Mouse (Mus musculus): Measurements from ENCODE around the gene Hist1h2bk. TPM values are rescaled to one million over a fixed set of nuclear protein-coding genes. Genes with fewer than 3 reads are reported as not detected.

Gene Hist1h2bk
- total RNA-seq (2023), result 29.9 TPM

GRCm38 (mm10) chr13:22035267-22036148 is at the start of gene Hist1h2bk, which contains the start of gene Hist1h2ah:
Hist1h2bk (plus strand) TSS chr13:22035870.
Hist1h2ah (minus strand) TSS chr13:22035568.

GRCm38 (mm10) chr13:22009642-22010041 is 26.0 kb upstream of the Hist1h2bk start, which contains the start of gene Prss16:
Prss16 (minus strand) TSS chr13:22009742.

GRCm38 (mm10) chr13:22041142-22041536 is 5.5 kb downstream of the Hist1h2bk start, which contains the start of gene Hist1h4i:
Hist1h4i (minus strand) TSS chr13:22041362.

DNA sequence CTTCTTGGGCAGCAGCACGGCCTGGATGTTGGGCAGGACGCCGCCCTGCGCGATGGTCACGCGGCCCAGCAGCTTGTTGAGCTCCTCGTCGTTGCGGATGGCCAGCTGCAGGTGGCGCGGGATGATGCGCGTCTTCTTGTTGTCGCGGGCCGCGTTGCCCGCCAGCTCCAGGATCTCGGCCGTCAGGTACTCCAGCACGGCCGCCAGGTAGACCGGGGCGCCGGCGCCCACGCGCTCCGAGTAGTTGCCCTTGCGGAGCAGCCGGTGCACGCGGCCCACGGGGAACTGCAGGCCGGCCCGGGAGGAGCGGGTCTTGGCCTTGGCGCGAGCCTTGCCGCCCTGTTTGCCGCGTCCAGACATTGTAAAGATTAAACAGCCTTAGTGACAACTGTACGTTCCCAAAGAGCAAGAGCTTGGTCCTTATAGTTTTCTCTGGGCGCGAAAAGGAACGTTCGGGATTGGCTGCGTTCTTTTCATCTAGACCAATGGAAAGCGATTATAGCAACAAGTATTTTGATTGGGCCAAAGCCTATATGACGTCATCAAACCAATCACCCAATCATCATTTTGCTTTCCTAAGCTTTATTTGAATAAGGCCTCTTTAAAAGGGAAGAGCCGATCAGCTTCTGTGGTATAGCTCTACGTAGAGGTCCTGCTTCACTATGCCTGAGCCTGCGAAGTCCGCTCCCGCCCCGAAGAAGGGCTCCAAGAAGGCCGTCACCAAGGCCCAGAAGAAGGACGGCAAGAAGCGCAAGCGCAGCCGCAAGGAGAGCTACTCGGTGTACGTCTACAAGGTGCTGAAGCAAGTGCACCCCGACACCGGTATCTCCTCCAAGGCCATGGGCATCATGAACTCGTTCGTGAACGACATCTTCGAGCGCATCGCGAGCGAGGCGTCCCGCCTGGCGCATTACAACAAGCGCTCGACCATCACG is 7.2 kb downstream of the Hist1h2bk start, which contains the start of the genes Hist1h2ag and Hist1h2bj:
Gene Hist1h2ag (minus strand): TSS at position 377 of the 935 bp plus-strand sequence.
Gene Hist1h2bj (plus strand): TSS at position 647 of the 935 bp plus-strand sequence.

DNA sequence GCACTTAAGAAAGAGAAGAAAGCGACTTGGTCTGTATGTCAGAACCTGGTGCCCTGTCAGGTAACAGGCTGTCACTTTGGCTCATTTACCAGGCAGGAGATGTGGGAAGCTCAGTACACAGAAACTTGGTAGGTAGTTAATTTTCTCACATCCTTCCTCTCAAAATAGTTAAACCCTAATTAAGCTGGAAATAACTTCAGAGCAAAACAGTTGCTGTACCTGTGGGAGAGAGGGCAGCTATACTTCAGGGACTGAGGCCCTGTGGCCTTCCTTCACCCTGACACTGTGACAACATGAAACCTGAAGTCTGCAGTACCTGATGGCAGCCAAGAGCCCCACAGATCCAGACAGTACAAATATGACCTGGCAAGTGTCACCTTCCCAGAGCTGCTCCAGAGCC is 48.5 kb downstream of the Hist1h2bk start, which contains the start of gene Vmn1r188:
Gene Vmn1r188 (plus strand): TSS at position 301 of the 400 bp plus-strand sequence.

Other genes starting within 250 kb of the Hist1h2bk start
- gene Hist1h2an, start 248.7 kb upstream of the Hist1h2bk start, total RNA-seq (2023), result 12.5 TPM
- 14.0 TPM for gene Hist1h2bp, start 248.4 kb upstream of the Hist1h2bk start, total RNA-seq (2023)
- gene Hist1h2bq, start 225.7 kb upstream of the Hist1h2bk start, total RNA-seq (2023), result 25.5 TPM
- gene Hist1h2ao, start 225.4 kb upstream of the Hist1h2bk start, total RNA-seq (2023), result 52.1 TPM
- 202 TPM for gene Hist1h4m, start 224.1 kb upstream of the Hist1h2bk start, total RNA-seq (2023)
- gene Hist1h4n, start 203.7 kb upstream of the Hist1h2bk start, total RNA-seq (2023), result not detected
- 61.1 TPM for gene Hist1h2ap, start 202.4 kb upstream of the Hist1h2bk start, total RNA-seq (2023)
- 25.7 TPM for gene Hist1h2br, start 202.1 kb upstream of the Hist1h2bk start, total RNA-seq (2023)
- 3.5 TPM for gene Zfp184, start 90.8 kb upstream of the Hist1h2bk start, total RNA-seq (2023)
- not detected for gene Pom121l2, start 54.7 kb upstream of the Hist1h2bk start, total RNA-seq (2023)
- 0.53 TPM for gene Prss16, start 26.1 kb upstream of the Hist1h2bk start, total RNA-seq (2023)
- 27.0 TPM for gene Hist1h2ah, start 302 bp upstream of the Hist1h2bk start, total RNA-seq (2023)
- gene Hist1h4i, start 5.5 kb downstream of the Hist1h2bk start, total RNA-seq (2023), result 44.4 TPM
- gene Hist1h2ag, start 7.1 kb downstream of the Hist1h2bk start, total RNA-seq (2023), result 28.7 TPM
- gene Hist1h2bj, start 7.3 kb downstream of the Hist1h2bk start, total RNA-seq (2023), result 24.6 TPM
- gene Vmn1r188, start 48.6 kb downstream of the Hist1h2bk start, total RNA-seq (2023), result not detected
- not detected for gene Vmn1r189, start 70.0 kb downstream of the Hist1h2bk start, total RNA-seq (2023)
- not detected for gene Vmn1r191, start 148.1 kb downstream of the Hist1h2bk start, total RNA-seq (2023)
- gene Vmn1r192, start 155.3 kb downstream of the Hist1h2bk start, total RNA-seq (2023), result not detected
- gene Vmn1r193, start 187.3 kb downstream of the Hist1h2bk start, total RNA-seq (2023), result not detected
- gene Vmn1r194, start 208.3 kb downstream of the Hist1h2bk start, total RNA-seq (2023), result not detected
- not detected for gene Vmn1r195, start 234.7 kb downstream of the Hist1h2bk start, total RNA-seq (2023)

Data from CD4-positive naive resting alpha-beta T cell, adult 76 days (primary cell).